Mouse (Mus musculus) layer of hippocampus, adult 2 months (tissue): ENCODE measurements around the gene Smim20. TPM values are rescaled to one million over a fixed set of nuclear protein-coding genes. Genes with fewer than 3 reads are reported as not detected.

Experiments
- DNase-seq, 2 experiments: peaks; one replicate each; pipeline ENCODE4 v3.0.0; 2022; ENCODE audit warnings: low spot score in 2 of 2
- H3K27ac ChIP-seq: fragments of 200-600 bp; 2 replicates; pipeline ENCODE4 v1.8.1; 2022
- H3K4me3 ChIP-seq: fragments of 200-600 bp; 2 replicates; pipeline ENCODE4 v1.8.1; 2022; ENCODE audit warnings: mild to moderate bottlenecking
- CTCF ChIP-seq: fragments of 200-600 bp; conservative IDR thresholded peaks from 2 replicates; pipeline ENCODE4 v1.8.1; 2022; ENCODE audit warnings: antibody characterized with exemption, mild to moderate bottlenecking, moderate library complexity
- total RNA-seq, 2 experiments: library from RNA; stranded (reverse); gene quantifications; 2 replicates each; pipeline ENCODE4 v1.2.3; 2021

Smim20 gene
- total RNA-seq, 2 experiments from 2014 or later, result 41.1 to 43.7 TPM

DNA sequence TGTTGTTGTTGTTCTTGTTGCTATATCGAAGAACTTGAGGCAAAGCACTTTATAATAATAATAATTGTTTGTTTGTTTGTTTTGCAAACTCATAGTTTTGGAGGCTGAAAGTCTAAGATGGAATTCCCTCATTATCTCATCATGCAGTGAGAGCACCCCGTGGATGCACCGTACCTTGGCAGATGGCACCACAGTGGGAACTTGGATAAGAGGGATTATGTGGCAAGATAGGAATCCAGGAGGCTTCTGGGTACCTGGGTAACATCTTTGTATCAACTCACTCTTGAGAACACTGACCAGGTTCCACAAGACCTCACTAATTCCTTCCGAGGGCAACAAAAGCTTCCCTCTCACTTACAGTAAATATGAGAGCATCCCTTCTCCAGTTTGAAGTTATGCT, 30.1 kb downstream of the Smim20 start:
- no peak for TF ChIP-seq CTCF
- DNase-seq, result no peak
- H3K4me3 ChIP-seq, result no peak overlapping the region
- H3K27ac ChIP-seq, result no peak overlapping the region

- Histone ChIP-seq H3K4me3 (no peak overlapping the region), H3K27ac (no peak overlapping the region)
- DNase-seq, result no peak
- no peak for TF ChIP-seq CTCF
These were observed 34.6 kb downstream of the Smim20 start for GRCm38 (mm10) chr5:53301496-53301895.

DNA sequence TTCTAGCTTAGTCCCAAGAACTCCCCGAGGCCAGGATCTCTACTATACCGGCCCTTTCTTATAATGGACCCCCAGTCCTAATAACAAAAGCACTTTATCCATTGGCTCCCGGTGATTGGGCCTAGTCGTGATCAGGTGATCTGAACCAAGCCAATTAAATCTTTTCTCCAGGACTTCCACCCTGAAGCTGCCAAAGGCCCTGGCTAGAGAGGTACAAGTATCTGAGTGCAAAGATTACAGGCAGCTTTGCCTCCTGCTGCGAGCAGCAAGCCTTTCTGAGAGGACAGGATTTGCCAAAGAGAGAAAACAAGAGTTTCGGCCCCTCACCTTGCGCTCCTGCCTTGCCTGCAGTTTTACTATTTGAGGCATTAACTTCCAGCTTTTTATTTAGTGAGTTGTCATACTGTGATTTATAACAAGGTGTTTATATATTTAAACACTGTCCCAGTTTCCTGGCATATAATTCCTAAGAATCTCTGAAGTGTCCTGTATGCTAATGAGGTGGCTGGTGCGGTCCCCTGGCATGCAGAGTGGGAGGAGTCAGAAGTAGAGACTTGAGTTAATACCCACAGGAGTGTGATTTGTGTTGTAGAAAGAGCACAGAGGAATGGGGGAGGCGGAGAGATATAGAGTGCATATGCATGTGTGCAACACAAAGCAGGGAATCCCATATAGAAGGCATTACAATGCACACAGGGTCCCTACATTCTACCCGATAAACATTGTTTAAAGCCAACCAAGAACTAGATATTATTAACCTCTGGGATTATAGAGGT, 36.2 kb downstream of the Smim20 start:
- no peak for DNase-seq
- no peak overlapping the region for H3K27ac ChIP-seq
- TF ChIP-seq CTCF, result no peak
- H3K4me3 ChIP-seq, result no peak overlapping the region

GRCm38 (mm10) chr5:53303941-53304340, 37.1 kb downstream of the Smim20 start:
- TF ChIP-seq CTCF, result no peak
- DNase-seq, result no peak
- Histone ChIP-seq H3K27ac (no peak overlapping the region), H3K4me3 (no peak overlapping the region)

DNA sequence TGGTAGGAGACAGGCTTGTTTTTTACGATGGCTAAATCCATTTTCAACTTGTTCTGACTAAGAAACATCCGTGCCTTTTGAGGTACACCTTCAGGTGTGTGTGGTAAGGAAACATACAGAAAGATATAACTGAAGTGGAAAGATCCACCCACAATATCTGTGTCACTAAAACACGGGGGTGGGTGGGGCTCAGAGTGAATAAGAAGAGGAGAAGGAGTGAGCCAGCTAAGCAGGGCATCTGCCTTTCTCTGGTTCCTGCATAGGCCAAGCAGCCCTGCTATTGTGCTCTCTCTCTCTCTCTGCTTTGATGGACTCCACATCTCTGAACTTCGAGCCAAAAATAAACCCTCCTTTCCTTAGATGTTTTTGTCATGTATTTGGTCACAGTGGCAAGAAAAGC, 38.1 kb downstream of the Smim20 start:
- Histone ChIP-seq H3K4me3 (no peak overlapping the region), H3K27ac (no peak overlapping the region)
- no peak for DNase-seq
- TF ChIP-seq CTCF, result no peak

GRCm38 (mm10) chr5:53306864-53307263, 40.0 kb downstream of the Smim20 start:
- no peak for DNase-seq
- Histone ChIP-seq H3K4me3 (no peak overlapping the region), H3K27ac (no peak overlapping the region)
- TF ChIP-seq CTCF, result no peak

DNA sequence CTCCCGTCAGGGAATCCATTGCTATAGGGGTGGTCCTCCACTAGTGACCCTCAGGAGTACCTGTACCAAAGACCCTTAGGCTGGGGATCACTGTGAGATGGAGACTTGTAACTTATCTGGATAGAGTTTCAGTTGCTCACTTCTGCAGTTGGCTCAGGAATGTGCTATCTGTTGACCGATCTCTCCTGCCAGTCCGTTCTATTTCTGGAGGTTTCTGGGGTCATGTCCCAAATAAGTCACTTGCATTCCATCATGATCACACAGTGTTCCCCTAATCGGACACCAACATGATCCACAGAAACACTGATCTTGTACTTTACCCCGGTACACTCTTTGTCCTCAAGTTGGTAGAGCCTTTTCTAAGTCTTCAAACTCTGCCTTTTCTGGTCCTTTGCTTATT, 40.6 kb downstream of the Smim20 start:
- TF ChIP-seq CTCF, result no peak
- H3K27ac ChIP-seq, result no peak overlapping the region
- no peak overlapping the region for H3K4me3 ChIP-seq
- no peak for DNase-seq

- TF ChIP-seq CTCF, result no peak
- H3K27ac ChIP-seq, result no peak overlapping the region
- no peak overlapping the region for H3K4me3 ChIP-seq
- no peak for DNase-seq
These were observed 47.7 kb downstream of the Smim20 start for GRCm38 (mm10) chr5:53314404-53315167.

- no peak overlapping the region for H3K27ac ChIP-seq
- TF ChIP-seq CTCF, result peak; percentile 54
- DNase-seq, result no peak
- no peak overlapping the region for H3K4me3 ChIP-seq
These were observed 48.9 kb downstream of the Smim20 start for GRCm38 (mm10) chr5:53315829-53316228.

DNA sequence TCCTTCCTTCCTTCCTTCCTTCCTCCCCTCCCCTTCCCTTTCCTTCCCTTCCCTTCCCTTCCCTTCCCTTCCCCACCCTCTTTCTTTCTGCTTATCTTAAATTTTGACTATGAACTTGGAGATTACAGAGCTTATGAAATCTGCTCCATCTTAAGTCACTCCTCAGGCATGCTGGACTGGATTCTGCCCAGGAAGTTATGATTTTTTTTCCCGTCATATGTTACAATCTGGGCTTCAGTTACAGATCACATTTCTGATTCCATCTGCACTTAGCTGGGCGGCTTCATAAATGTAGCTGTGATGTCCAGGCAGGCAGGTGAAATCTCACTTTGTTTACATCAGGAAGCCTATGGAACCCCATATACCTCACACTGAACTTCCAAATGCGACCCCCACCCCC, 50.5 kb downstream of the Smim20 start:
- TF ChIP-seq CTCF, result no peak
- peak in 1 of 2 experiments; percentile 28 for DNase-seq

DNA sequence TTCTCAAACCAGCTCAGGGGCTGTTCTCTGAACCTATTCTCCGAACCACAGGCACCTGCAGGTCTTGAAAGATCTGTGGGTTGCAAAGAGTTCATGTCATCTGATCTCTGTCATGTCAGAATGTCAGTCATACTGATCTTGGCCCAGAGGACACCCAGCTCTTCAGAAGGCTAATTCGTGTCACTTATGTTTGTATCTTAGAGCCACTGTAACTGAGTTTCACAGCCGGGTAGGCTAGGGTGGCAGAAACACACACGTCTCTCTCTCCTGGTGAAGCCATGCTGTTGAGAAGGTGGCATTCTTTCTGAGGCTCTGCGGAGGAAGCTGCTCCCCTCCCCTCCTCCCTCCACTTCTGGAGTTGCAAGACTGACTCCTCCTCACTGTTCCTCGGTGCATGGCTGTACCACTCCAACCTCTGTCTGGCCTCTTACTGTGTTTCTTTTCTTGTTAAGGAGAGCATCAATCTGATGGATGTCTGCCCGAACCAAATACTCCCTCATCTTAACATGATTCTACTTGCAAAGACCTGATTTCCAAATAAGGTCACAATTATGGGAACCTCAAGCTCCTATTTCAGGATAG, 51.1 kb downstream of the Smim20 start:
- Histone ChIP-seq H3K4me3 (no peak overlapping the region), H3K27ac (no peak overlapping the region)
- TF ChIP-seq CTCF, result no peak
- DNase-seq, result no peak

More for the DNA sequence above, 50.5 kb downstream of the Smim20 start:
- H3K4me3 ChIP-seq, result no peak overlapping the region
- H3K27ac ChIP-seq, result no peak overlapping the region

DNA sequence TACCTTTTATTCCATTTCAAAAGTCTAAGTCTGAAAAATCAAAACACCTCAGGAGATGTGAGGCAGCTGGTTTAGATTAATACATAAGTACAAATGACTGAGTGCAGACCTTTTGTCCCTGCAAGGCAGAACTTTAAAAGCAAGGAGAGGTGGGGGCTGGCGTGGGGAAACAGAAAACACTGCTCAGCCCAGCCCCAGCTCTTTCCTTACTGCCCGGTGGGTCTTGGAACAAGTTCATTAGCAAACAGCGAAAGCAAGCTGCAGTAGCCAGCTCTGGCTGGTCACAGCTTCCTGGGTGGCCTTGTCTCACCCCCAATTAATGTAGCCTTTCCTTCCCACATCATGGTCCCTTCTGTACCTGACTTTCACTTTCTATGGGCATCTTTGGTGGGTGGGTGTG, 53.4 kb downstream of the Smim20 start:
- no peak for DNase-seq
- Histone ChIP-seq H3K4me3 (no peak overlapping the region), H3K27ac (no peak overlapping the region)
- TF ChIP-seq CTCF, result no peak

GRCm38 (mm10) chr5:53321901-53322300, 55.0 kb downstream of the Smim20 start:
- TF ChIP-seq CTCF, result no peak
- DNase-seq, result no peak
- H3K4me3 ChIP-seq, result no peak overlapping the region
- H3K27ac ChIP-seq, result no peak overlapping the region
